Mouse (Mus musculus) cerebellum, adult 2 months (tissue): ENCODE data around the gene Cacna1h.

ENCODE experiments used
- CTCF ChIP-seq: fragments of 200-500 bp; IDR thresholded peaks from 2 replicates; pipeline ENCODE4 v1.5.1; 2011; ENCODE audit warnings: low read depth, mild to moderate bottlenecking, control low read depth, low read length, moderate library complexity, borderline replicate concordance; ENCODE audit not compliant: insufficient read depth
- POLR2A ChIP-seq: fragments of 200-500 bp; IDR thresholded peaks from 2 replicates; pipeline ENCODE4 v1.6.1; 2011; ENCODE audit warnings: low read length, control low read depth, borderline replicate concordance; ENCODE audit not compliant: insufficient read depth

DNA sequence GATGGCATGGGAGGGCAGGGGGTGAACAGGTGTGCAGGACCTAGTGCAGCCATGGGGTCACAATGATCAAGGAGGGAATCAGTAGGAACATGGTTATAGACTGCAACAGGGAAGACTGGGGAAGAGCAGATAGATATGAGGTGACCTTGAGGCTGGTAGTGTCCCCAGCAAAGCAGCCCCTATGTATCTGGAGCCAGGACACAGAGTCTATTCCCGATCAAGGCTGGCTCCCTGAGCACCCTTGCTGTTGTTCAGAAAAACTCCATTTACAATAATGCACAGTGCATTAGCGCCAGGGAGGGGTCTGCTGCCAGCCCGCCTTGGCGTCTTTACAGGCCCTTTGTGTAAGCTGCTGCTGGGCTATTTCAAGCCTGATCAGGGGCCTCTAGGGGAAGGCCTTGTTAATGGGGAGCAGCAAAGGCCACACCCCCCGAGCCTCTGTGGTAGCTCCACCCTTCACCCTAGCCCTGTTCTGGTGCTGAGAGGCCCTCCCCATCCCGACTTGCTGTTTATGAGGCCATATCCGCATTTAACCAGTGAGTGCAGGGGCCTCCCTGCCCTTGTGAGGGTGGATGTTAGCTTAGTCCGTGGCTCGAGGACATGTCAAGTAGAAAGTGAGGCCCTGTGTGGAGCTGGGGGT is 28.8 kb upstream of the Cacna1h start:
- TF ChIP-seq POLR2A, result no peak
- TF ChIP-seq CTCF, result no peak
